Mouse (Mus musculus) thymus, postnatal 0 days (tissue): ENCODE measurements around the gene March1. TPM values are rescaled to one million over a fixed set of nuclear protein-coding genes. Genes with fewer than 3 reads are reported as not detected.

Experiments
- DNase-seq: peaks from one replicate; pipeline ENCODE4 v3.0.0-alpha.2; 2015; ENCODE audit warnings: low spot score
- polyA plus RNA-seq: library from polyadenylated mRNA; unstranded; fragments of >200 nt; fragmentation: Nextera tagmentation; extraction: Ambion mirVana; gene quantifications from 2 replicates; pipeline ENCODE4 v1.2.1, GENCODE M21; 2015

The March1 gene
- 0.84 and 1.0 TPM in 2 replicates for polyA plus RNA-seq

- DNase-seq: no peak
These were observed at the start of gene March1 for GRCm38 (mm10) chr8:65617871-65618751. Gene March1, plus strand, starts transcription at chr8:65617900.

- no peak for DNase-seq
These were observed 30.8 kb upstream of the March1 start for GRCm38 (mm10) chr8:65586909-65587308.

- DNase-seq: no peak
These were observed 14.5 kb upstream of the March1 start for GRCm38 (mm10) chr8:65603241-65603640.

- no peak for DNase-seq
These were observed 8.2 kb upstream of the March1 start for GRCm38 (mm10) chr8:65609509-65609908.

GRCm38 (mm10) chr8:65618966-65619365 is 1.3 kb downstream of the March1 start:
- DNase-seq: no peak

- no peak for DNase-seq
These were observed 27.2 kb downstream of the March1 start for GRCm38 (mm10) chr8:65644931-65645330.

- DNase-seq: no peak
These were observed 27.8 kb downstream of the March1 start for GRCm38 (mm10) chr8:65645502-65645901.

GRCm38 (mm10) chr8:65645945-65646344 is 28.2 kb downstream of the March1 start:
- DNase-seq: no peak

GRCm38 (mm10) chr8:65655924-65656323 is 38.2 kb downstream of the March1 start:
- no peak for DNase-seq

GRCm38 (mm10) chr8:65661885-65662284 is 44.2 kb downstream of the March1 start:
- no peak for DNase-seq

GRCm38 (mm10) chr8:65665786-65666185 is 48.1 kb downstream of the March1 start:
- DNase-seq: no peak

- no peak for DNase-seq
These were observed 125.4 kb downstream of the March1 start for GRCm38 (mm10) chr8:65743066-65743465.

- no peak for DNase-seq
These were observed 158.1 kb downstream of the March1 start for GRCm38 (mm10) chr8:65775815-65776214.

GRCm38 (mm10) chr8:65781156-65781555 is 163.5 kb downstream of the March1 start:
- DNase-seq: no peak

GRCm38 (mm10) chr8:65812971-65813370 is 195.3 kb downstream of the March1 start:
- DNase-seq: no peak

- no peak for DNase-seq
These were observed 304.8 kb downstream of the March1 start for GRCm38 (mm10) chr8:65922294-65923019.

- DNase-seq: no peak
These were observed 339.2 kb downstream of the March1 start for GRCm38 (mm10) chr8:65956948-65957347.

GRCm38 (mm10) chr8:65957492-65957891 is 339.8 kb downstream of the March1 start:
- DNase-seq: no peak

- DNase-seq: no peak
These were observed 349.0 kb downstream of the March1 start for GRCm38 (mm10) chr8:65966502-65967222.

GRCm38 (mm10) chr8:65967223-65967778 is 349.6 kb downstream of the March1 start:
- no peak for DNase-seq

GRCm38 (mm10) chr8:65976905-65977304 is 359.2 kb downstream of the March1 start:
- no peak for DNase-seq
